Mouse (Mus musculus): ENCODE data around the gene Tnfaip3. TPM values are rescaled to one million over a fixed set of nuclear protein-coding genes. Genes with fewer than 3 reads are reported as not detected.
A peak's percentile ranks its signal among the peaks of the same experiment; 100 is the strongest.

Tnfaip3 gene
- polyA plus RNA-seq (2015; fragmentation: Nextera tagmentation; extraction: Ambion mirVana): 2.2 and 2.6 TPM in 2 replicates

DNA sequence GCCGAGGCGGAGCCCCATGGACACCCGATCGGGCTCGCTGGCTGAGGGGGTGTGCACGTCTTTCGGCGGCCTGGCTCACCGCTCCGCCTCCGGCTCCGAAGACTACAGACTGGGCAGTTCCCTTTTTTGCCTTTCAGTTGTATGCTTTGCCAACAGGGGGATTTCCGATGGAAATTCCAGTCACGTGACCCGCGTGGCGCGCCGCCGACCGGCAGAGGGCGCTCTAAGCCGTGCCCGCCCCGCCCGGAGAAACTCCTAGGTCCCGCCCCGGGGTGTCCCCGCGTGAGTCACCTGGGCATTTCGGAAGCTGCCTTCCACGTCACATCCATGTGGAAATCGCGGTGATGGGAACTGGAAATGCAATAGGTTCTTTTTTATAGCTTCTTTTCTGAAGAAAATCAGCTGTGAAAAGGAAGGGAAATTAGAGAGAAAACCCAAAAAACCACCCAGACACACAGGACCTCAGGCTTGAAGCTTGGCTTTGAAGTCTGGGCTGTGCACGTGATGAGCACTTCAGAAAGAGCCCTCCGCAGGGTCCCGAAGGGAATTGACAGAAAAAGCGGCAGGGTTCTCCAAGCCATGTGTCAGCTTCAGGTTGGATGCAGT lies at the start of gene Tnfaip3:
TSS of gene Tnfaip3 (minus strand) at position 401 of the 606 bp plus-strand sequence.
- no peaks in the 10 kb centered on the region for H3K9me3 ChIP-seq
- peak within 1 kb of the TSS; percentile 70 for H3K27ac ChIP-seq (replicated peaks)
- H3K36me3 ChIP-seq: no peaks in the 10 kb centered on the region
- peak within 1 kb of the TSS; percentile 85 for H3K9ac ChIP-seq
- WGBS: under 1% methylated on average over 38 of the region's 38 CpGs
- H3K4me2 ChIP-seq: peak within 1 kb of the TSS; percentile 88
- ATAC-seq (ENCODE audit: low FRiP score, low read depth): peak; percentile 96
- H3K27me3 ChIP-seq: no peaks in the 10 kb centered on the region
- H3K4me1 ChIP-seq (replicated peaks): peaks cover 10% of the 10 kb centered on the region; the same call in 1 of the 2 replicates
- H3K4me3 ChIP-seq: peak within 1 kb of the TSS; percentile 88

DNA sequence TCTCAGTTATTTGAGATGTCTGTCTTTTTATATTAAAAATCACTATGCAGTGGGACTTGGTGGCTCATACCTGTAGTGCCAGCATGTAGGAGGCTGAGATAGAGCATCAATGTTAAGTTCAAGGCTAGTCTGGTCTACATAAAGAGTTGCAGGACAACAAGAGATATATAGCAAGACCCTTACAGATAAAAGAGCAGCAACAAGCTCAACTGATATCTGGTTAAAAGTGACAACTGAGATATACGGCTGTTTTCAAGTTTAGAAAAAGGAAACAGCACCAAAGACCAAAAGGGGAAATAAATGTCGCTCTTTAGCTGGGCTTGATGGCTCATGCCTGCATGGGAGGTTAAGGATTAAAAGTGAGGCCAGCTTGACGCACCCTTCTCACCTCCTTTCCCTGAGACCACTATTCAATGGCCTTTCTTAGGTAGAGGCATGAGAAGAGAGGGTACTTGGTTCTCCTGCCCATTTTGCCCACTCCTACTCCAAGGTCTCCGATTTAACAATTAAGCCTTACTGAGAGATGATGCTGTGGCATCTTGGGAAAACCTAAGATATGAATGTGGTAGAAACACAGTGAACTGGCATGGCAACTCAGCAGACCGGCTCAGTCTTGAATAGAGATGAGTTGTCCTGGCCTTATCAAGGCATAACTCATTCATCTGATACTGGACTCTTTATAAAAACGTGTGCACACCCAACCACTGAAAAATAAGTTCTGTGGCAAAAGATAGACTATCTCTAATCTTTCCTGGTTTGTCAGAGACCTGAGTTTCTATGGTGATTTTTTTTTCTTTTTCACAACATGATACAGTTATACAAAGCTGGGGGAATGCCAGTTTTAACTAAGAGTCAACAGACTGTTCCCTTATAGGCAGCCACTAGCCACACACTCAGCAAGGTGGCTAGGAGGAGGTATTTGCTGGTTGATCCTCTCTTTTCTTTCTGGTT lies 49.5 kb upstream of the Tnfaip3 start:
- H3K4me1 ChIP-seq (replicated peaks): no peaks in the 10 kb centered on the region
- ATAC-seq (ENCODE audit: low FRiP score, low read depth): no peak
- no peaks in the 10 kb centered on the region for H3K36me3 ChIP-seq
- H3K9ac ChIP-seq: no peak overlapping the region
- H3K4me2 ChIP-seq: no peak overlapping the region
- H3K27me3 ChIP-seq: no peaks in the 10 kb centered on the region
- 83% methylated on average over 6 of the region's 6 CpGs for WGBS
- H3K27ac ChIP-seq (replicated peaks): no peak overlapping the region
- H3K9me3 ChIP-seq: no peaks in the 10 kb centered on the region
- no peak overlapping the region for H3K4me3 ChIP-seq

DNA sequence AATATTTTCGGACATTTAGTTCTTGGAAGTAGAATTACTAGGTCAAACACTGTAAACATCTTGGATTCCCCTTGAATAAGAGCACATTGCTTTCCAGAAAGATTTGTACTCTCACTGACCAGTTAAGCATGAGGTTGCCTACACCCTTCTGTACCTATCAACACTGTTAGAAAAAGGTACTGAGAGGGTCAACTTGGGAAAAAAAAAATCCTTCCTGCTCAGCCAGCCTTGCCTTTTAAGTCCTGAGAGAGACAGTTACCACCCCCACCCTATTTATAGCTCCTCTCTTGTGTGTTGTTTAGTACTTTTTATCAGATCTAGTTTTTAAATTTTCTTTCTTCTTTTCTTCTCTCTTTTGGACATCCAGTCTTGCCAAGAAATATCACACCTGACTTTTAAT lies 48.2 kb upstream of the Tnfaip3 start:
- no peak overlapping the region for H3K4me3 ChIP-seq
- H3K9me3 ChIP-seq: no peaks in the 10 kb centered on the region
- no peak overlapping the region for H3K27ac ChIP-seq (replicated peaks)
- ATAC-seq (ENCODE audit: low FRiP score, low read depth): no peak
- H3K9ac ChIP-seq: no peak overlapping the region
- H3K4me1 ChIP-seq (replicated peaks): no peaks in the 10 kb centered on the region
- H3K27me3 ChIP-seq: no peaks in the 10 kb centered on the region
- H3K4me2 ChIP-seq: no peak overlapping the region
- WGBS: 100% methylated on average over 1 of the region's 1 CpGs
- no peaks in the 10 kb centered on the region for H3K36me3 ChIP-seq

DNA sequence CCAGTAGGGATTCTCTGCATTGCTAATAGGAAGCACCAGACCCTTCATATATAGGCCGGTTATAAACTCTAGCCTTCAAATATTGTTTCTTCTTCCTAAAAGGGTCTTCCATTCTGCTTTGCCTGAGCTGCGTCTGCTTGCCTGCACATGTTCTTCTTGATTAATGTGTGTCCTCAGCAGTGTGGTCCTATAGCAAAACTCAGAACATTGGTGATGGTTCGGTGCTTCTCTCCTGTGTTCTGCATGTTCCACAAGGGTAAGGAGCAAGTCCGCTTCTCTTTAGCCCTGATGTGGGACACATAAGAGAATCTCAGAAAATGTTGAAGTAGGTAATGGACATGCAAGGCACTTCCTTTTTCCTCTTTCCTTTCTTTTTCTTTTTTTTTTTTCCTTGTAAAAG lies 47.8 kb upstream of the Tnfaip3 start:
- no peak overlapping the region for H3K9ac ChIP-seq
- H3K9me3 ChIP-seq: no peaks in the 10 kb centered on the region
- H3K4me1 ChIP-seq (replicated peaks): no peaks in the 10 kb centered on the region
- no peak overlapping the region for H3K27ac ChIP-seq (replicated peaks)
- H3K36me3 ChIP-seq: no peaks in the 10 kb centered on the region
- ATAC-seq (ENCODE audit: low FRiP score, low read depth): no peak
- no peak overlapping the region for H3K4me3 ChIP-seq
- 90% methylated on average over 4 of the region's 4 CpGs for whole genome bisulfite sequencing
- H3K27me3 ChIP-seq: no peaks in the 10 kb centered on the region
- no peak overlapping the region for H3K4me2 ChIP-seq

DNA sequence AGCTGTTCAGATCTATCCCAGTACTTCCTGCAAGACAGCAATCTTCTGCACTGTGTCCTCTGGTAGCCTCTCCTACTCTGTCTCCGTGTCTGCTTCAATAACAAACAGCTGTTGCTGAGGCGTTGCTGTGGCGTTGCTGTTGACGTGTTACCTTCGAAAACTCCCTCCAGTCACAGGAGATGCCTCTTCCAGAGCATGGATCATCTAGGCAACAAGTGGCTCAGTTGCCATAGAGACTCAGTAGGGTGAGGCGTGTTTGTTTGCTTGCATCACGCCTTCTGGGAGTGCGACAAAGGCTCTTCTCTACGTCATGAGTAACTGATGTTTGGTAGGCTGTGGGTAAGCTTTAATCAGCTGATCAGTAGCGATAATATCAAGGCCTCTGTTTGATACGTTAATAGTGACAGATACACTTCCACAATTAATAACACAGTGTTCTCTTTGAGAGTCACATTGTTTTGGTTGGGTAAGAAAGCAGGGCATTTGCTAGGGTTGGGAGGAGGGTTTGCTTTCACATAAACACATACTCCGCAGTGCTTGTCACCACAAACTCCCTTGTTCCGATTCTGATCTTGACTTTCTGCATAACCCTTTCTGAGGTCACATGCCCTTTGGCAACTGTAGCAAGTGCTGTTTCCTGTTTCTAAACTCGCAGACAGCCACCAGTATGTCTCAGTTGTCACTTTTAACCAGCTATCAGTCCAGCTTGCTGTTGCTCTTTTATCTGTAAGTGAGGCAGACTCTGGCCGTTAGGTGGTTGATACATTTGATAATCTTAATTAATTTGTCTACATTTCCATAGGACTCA lies 46.8 kb upstream of the Tnfaip3 start:
- Histone ChIP-seq H3K9ac (no peak overlapping the region), H3K4me2 (no peak overlapping the region), H3K4me1 (replicated peaks) (no peaks in the 10 kb centered on the region), H3K9me3 (no peaks in the 10 kb centered on the region), H3K27me3 (no peaks in the 10 kb centered on the region), H3K36me3 (no peaks in the 10 kb centered on the region), H3K27ac (replicated peaks) (no peak overlapping the region), H3K4me3 (no peak overlapping the region)
- no peak for ATAC-seq (ENCODE audit: low FRiP score, low read depth)
- 59% methylated on average over 15 of the region's 15 CpGs for WGBS

DNA sequence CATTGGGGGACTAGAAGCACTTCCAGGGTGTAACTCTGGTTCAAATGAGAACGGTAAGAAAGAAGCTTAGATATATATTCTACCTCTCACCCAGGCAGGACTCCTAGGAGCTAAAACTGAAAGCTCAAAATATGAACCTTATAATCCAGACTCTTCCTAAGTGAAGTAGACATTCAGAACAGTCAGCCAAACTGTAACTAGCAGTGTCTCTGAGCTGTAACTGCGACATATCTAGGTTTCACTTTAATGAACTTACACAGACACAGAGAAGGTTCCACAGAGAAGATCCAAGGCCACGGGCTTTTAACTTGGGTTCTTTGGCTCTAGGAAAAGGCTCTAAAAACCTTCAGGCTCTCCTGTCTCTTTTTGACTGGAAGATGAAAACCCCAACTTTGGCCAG lies 45.7 kb upstream of the Tnfaip3 start:
- Histone ChIP-seq H3K36me3 (no peaks in the 10 kb centered on the region), H3K27ac (replicated peaks) (no peak overlapping the region), H3K4me2 (no peak overlapping the region), H3K27me3 (no peaks in the 10 kb centered on the region), H3K9ac (no peak overlapping the region), H3K4me1 (replicated peaks) (no peaks in the 10 kb centered on the region), H3K4me3 (no peak overlapping the region), H3K9me3 (no peaks in the 10 kb centered on the region)
- WGBS: 94% methylated on average over 3 of the region's 3 CpGs
- no peak for ATAC-seq (ENCODE audit: low FRiP score, low read depth)

DNA sequence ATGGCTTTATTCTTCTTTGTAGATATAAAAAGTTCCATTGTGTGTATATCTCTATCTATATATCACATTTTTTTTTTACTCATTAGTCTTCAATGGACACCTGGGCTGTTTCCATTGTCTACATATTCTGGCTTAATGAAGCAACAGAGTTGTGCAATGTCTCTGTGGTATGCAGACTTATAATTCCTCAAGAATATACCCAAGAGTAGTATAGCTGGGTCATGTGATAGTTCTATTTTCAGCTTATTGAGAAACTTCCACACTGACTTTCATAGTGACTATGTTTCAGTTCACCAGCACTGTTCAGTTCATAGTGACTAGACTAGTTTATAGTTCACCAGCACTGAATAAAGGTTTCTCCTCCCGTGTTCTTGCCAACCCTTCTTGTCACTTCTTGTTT lies 38.1 kb upstream of the Tnfaip3 start:
- no peak overlapping the region for H3K4me3 ChIP-seq
- H3K27me3 ChIP-seq: no peaks in the 10 kb centered on the region
- H3K9ac ChIP-seq: no peak overlapping the region
- H3K9me3 ChIP-seq: no peaks in the 10 kb centered on the region
- 78% methylated on average over 1 of the region's 1 CpGs for WGBS
- no peak overlapping the region for H3K27ac ChIP-seq (replicated peaks)
- H3K36me3 ChIP-seq: no peaks in the 10 kb centered on the region
- H3K4me2 ChIP-seq: no peak overlapping the region
- ATAC-seq (ENCODE audit: low FRiP score, low read depth): no peak
- H3K4me1 ChIP-seq (replicated peaks): no peaks in the 10 kb centered on the region

DNA sequence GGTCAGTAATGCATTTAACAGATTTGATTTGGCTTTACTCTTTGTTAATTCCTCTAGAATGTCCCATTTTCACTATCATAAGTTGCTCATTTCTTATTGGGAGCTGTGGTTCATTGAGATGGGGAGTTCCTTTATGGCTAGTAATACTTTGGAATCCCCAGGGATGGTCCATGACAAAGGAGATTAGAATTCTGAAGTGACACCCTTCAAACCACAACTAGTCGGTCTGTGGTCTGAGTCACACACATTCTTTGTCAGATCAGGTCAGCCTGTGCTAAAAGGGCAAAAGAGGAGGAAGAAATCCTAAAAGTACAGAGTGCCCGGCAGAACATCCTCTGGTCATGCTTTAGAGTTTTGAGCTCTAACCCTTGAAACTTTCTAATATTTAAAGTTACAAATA lies 30.5 kb upstream of the Tnfaip3 start:
- Histone ChIP-seq H3K4me3 (no peak overlapping the region), H3K9me3 (no peaks in the 10 kb centered on the region), H3K4me1 (replicated peaks) (no peaks in the 10 kb centered on the region), H3K27me3 (no peaks in the 10 kb centered on the region), H3K4me2 (no peak overlapping the region), H3K36me3 (no peaks in the 10 kb centered on the region), H3K27ac (replicated peaks) (no peak overlapping the region), H3K9ac (no peak overlapping the region)
- 58% methylated on average over 2 of the region's 2 CpGs for WGBS
- ATAC-seq (ENCODE audit: low FRiP score, low read depth): no peak

DNA sequence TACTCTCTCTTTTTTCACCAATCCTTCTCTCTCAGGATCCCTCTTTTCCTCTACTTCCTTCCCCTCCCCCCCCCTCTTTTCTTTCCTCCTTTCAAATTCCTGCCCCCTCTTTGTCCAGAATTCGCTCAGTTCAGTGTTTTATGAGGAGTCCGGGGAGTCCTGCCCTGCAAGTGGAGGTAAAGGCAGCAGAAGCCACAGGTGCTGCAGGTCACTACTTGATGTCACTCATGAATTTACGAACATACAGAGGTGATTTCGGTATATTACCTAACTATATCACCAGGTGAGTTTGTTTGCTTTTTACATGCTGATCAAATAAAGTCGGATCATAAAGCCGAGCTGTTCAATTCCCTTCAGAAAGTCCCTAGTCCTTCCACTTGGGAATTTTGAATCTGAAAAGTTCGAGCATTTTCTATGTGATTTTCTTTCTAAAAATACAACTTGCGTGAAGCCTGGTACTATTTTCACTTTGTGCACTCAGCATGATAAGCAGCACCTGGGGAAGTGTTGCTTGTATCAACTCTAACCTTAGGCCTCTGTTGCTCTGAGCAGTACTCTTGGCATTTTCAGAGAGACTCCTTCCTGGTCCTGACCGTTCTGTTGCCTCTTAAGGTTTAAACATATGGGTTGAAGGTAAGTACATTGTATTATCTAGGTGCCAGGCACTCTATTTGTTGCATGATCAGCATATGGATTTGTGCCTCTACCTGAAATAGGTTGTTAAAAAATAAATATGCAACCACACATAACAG lies 29.5 kb upstream of the Tnfaip3 start:
- H3K4me3 ChIP-seq: no peak overlapping the region
- no peaks in the 10 kb centered on the region for H3K4me1 ChIP-seq (replicated peaks)
- no peak overlapping the region for H3K9ac ChIP-seq
- 90% methylated on average over 9 of the region's 9 CpGs for WGBS
- H3K27me3 ChIP-seq: no peaks in the 10 kb centered on the region
- no peak overlapping the region for H3K4me2 ChIP-seq
- no peaks in the 10 kb centered on the region for H3K36me3 ChIP-seq
- H3K27ac ChIP-seq (replicated peaks): no peak overlapping the region
- no peak for ATAC-seq (ENCODE audit: low FRiP score, low read depth)
- H3K9me3 ChIP-seq: no peaks in the 10 kb centered on the region

DNA sequence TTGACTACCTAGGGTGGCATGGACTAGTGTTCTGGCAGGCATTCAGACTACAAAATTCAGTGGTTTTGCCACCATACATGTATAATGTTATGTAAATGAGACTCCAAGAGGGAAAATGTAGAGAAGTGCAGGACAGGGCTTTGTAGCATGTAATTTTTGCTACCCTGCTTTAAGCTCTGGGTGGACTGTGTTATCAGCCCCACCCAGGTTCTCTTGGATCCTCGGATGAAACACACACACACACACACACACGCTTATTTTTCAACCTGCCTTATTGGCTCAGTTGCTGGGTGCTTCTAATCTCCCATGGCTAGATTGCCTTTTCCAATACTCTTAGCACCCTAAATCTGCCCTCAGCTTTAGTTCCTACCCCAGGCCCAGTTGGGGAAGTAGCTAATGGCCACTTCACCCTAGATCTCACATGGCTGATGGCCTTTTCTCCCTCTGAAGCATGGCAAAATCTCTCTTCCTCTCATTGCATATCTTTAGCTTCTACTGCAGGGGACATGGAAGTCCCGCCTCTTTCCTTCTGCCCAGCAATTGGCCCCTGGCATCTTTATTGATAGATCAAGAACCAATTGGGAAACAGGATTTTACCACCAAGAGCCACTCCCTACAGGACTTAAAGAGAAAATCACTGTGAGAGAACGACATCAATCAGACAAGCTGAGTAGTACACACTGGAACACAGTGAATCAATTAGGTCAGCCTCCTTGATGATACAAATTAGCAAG lies 28.2 kb upstream of the Tnfaip3 start:
- Histone ChIP-seq H3K4me1 (replicated peaks) (no peaks in the 10 kb centered on the region), H3K4me2 (no peak overlapping the region), H3K27ac (replicated peaks) (no peak overlapping the region), H3K9ac (no peak overlapping the region), H3K36me3 (no peaks in the 10 kb centered on the region), H3K27me3 (no peaks in the 10 kb centered on the region), H3K9me3 (no peaks in the 10 kb centered on the region), H3K4me3 (no peak overlapping the region)
- ATAC-seq (ENCODE audit: low FRiP score, low read depth): no peak
- WGBS: 67% methylated on average over 4 of the region's 4 CpGs

DNA sequence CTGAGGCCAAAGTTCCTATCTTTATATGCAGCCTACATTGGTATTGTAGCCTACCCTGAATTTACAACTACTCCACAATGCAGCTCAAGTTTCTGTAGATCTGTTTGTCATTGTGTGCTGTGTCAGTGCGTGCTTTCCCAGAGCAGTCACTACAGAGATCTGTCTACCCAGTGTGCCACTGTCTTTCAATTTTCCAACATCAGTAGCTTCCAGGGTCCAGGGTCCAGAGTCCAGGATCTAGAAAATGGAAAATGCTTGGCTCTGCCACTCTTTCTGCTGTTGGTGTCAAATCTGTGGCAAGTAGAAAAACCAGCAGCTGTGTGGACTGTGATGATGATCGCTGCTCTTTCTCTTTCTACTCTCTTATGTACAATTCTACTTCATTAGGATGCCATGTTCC lies 24.7 kb upstream of the Tnfaip3 start:
- H3K9ac ChIP-seq: no peak overlapping the region
- no peak overlapping the region for H3K4me2 ChIP-seq
- ATAC-seq (ENCODE audit: low FRiP score, low read depth): no peak
- H3K27me3 ChIP-seq: no peaks in the 10 kb centered on the region
- no peak overlapping the region for H3K27ac ChIP-seq (replicated peaks)
- 92% methylated on average over 2 of the region's 2 CpGs for WGBS
- H3K36me3 ChIP-seq: no peaks in the 10 kb centered on the region
- H3K4me3 ChIP-seq: no peak overlapping the region
- no peaks in the 10 kb centered on the region for H3K4me1 ChIP-seq (replicated peaks)
- H3K9me3 ChIP-seq: no peaks in the 10 kb centered on the region
